In genomic region chr3:107659000-107659399, GRCm38 (mm10) we compare ENCODE assay signal across 20 mouse cellular contexts. TPM values are rescaled to one million over a fixed set of nuclear protein-coding genes. Genes with fewer than 3 reads are reported as not detected.
DNase-seq lines count a peak whose midpoint lies in the region; ATAC-seq and TF ChIP-seq lines count a peak whose summit lies in the region.
"Had no signal": no experiment of that assay in that cellular context is flagged by ENCODE, and none has a peak within 500 bp of the region (broad histone marks: within the 10 kb centered on the region; RNA-seq: fewer than 3 reads in every experiment).

No protein-coding gene starts in this region.

- H3K4me2 ChIP-seq in forebrain, embryonic 14.5 days (ENCODE audit: low read length) = no peak overlapping the region
- no peak overlapping the region for H3K4me2 ChIP-seq in forebrain, embryonic 11.5 days (ENCODE audit: low read depth, low read length, severe bottlenecking)
- H3K4me2 ChIP-seq: hindbrain, embryonic 15.5 days; limb, embryonic 15.5 days; midbrain, embryonic 13.5 days; neural tube, embryonic 12.5 days had no signal

- intact Hi-C loops in left cerebral cortex, adult 2 months (cut with DNase I) = no loop called here

- H3K27ac ChIP-seq in forebrain, embryonic 14.5 days (ENCODE audit: low read depth, low read length) = no peak overlapping the region
- no peak overlapping the region for H3K27ac ChIP-seq in forebrain, embryonic 11.5 days (ENCODE audit: low read depth, low read length)
- no peak overlapping the region for H3K27ac ChIP-seq in left cerebral cortex, adult 2 months
- H3K27ac ChIP-seq: heart, embryonic 10.5 days; hindbrain, embryonic 15.5 days; limb, embryonic 15.5 days; midbrain, embryonic 13.5 days; neural tube, embryonic 12.5 days had no signal

- no peaks in the 10 kb centered on the region for H3K9me3 ChIP-seq in forebrain, embryonic 14.5 days (replicated peaks; ENCODE audit: control insufficient read depth, low read length)
- H3K9me3 ChIP-seq in forebrain, embryonic 11.5 days (ENCODE audit: control insufficient read depth, low read length) = no peaks in the 10 kb centered on the region
- H3K9me3 ChIP-seq: heart, embryonic 10.5 days; hindbrain, embryonic 15.5 days; limb, embryonic 15.5 days; midbrain, embryonic 13.5 days; neural tube, embryonic 12.5 days had no signal

- H3K4me1 ChIP-seq in forebrain, embryonic 14.5 days (ENCODE audit: control insufficient read depth, insufficient read depth, low read length) = no peaks in the 10 kb centered on the region
- no peaks in the 10 kb centered on the region for H3K4me1 ChIP-seq in forebrain, embryonic 11.5 days (replicated peaks; ENCODE audit: control insufficient read depth, insufficient read depth, low read length)
- H3K4me1 ChIP-seq: heart, embryonic 10.5 days; hindbrain, embryonic 15.5 days; limb, embryonic 15.5 days; midbrain, embryonic 13.5 days; neural tube, embryonic 12.5 days had no signal

- DNase-seq in forebrain, embryonic 14.5 days (ENCODE audit: low spot score) = peak; percentile 17
- DNase-seq in forebrain, embryonic 11.5 days (ENCODE audit: low spot score) = no peak
- DNase-seq in left cerebral cortex, adult 2 months (ENCODE audit: extremely low spot score in 1 of 2, low spot score in 2 of 2) = no peak
- DNase-seq in left cerebral cortex, adult 18-20 months (ENCODE audit: low spot score in 2 of 2) = no peak
- peak; percentile 25 for DNase-seq in 3134 (ENCODE audit: extremely low read depth, insufficient read length, low spot score)
- peak; percentile 25 for DNase-seq in NIH3T3 (ENCODE audit: low read depth)
- no peak for DNase-seq in neural tube, embryonic 10.5 days (ENCODE audit: extremely low spot score, low spot score)
- DNase-seq in layer of hippocampus, postnatal 14 days (ENCODE audit: low spot score in 2 of 2) = no peak
- DNase-seq: heart, postnatal 14 days; lung, postnatal 36 days; thymus, adult 2 months had no signal

- ATAC-seq in forebrain, embryonic 14.5 days = no peak
- no peak for ATAC-seq in forebrain, embryonic 11.5 days (replicated peaks; ENCODE audit: low FRiP score)
- ATAC-seq: midbrain, embryonic 13.5 days had no signal

- no peaks in the 10 kb centered on the region for H3K27me3 ChIP-seq in forebrain, embryonic 14.5 days (replicated peaks; ENCODE audit: control insufficient read depth, insufficient read depth, low read length)
- H3K27me3 ChIP-seq in forebrain, embryonic 11.5 days (ENCODE audit: control insufficient read depth, insufficient read depth, low read length) = no peaks in the 10 kb centered on the region
- H3K27me3 ChIP-seq: hindbrain, embryonic 15.5 days; limb, embryonic 15.5 days; midbrain, embryonic 13.5 days; neural tube, embryonic 12.5 days had no signal

- no peak overlapping the region for H3K4me3 ChIP-seq in forebrain, embryonic 14.5 days (ENCODE audit: low read depth, low read length)
- no peak overlapping the region for H3K4me3 ChIP-seq in forebrain, embryonic 11.5 days (ENCODE audit: low read depth, low read length)
- no peak overlapping the region for H3K4me3 ChIP-seq in left cerebral cortex, adult 2 months
- H3K4me3 ChIP-seq: heart, embryonic 10.5 days; hindbrain, embryonic 15.5 days; limb, embryonic 15.5 days; midbrain, embryonic 13.5 days; neural tube, embryonic 12.5 days had no signal

- no peak overlapping the region for H3K9ac ChIP-seq in forebrain, embryonic 14.5 days (ENCODE audit: low read length)
- no peak overlapping the region for H3K9ac ChIP-seq in forebrain, embryonic 11.5 days (ENCODE audit: low read length)
- H3K9ac ChIP-seq: hindbrain, embryonic 15.5 days; limb, embryonic 15.5 days; midbrain, embryonic 13.5 days; neural tube, embryonic 12.5 days had no signal

- WGBS in forebrain, embryonic 14.5 days = 82% methylated on average over 1 of the region's 1 CpGs
- 88% methylated on average over 1 of the region's 1 CpGs for WGBS in forebrain, embryonic 11.5 days

- TF ChIP-seq CTCF in left cerebral cortex, adult 2 months (IDR thresholded peaks at IDR 0.05) = peak; percentile 51

- H3K36me3 ChIP-seq in forebrain, embryonic 14.5 days (ENCODE audit: control insufficient read depth, insufficient read depth, low read length) = peaks cover 45% of the 10 kb centered on the region
- peaks cover 9% of the 10 kb centered on the region; the same call in 1 of the 2 replicates for H3K36me3 ChIP-seq in forebrain, embryonic 11.5 days (ENCODE audit: control insufficient read depth, insufficient read depth, low read length)

RNA-seq across cellular contexts. Expression of gene Strip1, which starts 27.5 kb away (rescaled TPM):
- polyA plus RNA-seq in forebrain, embryonic 14.5 days (2014; fragmentation: Nextera tagmentation; extraction: Ambion mirVana) = 134 and 141 TPM in 2 replicates
- polyA plus RNA-seq in forebrain, embryonic 11.5 days (2014; fragmentation: Nextera tagmentation; extraction: Ambion mirVana) = 92.2 and 100 TPM in 2 replicates
- total RNA-seq in left cerebral cortex, adult 2 months (2021) = 10 to 100 TPM; 65.9 to 69.0 TPM
- 10 to 100 TPM; 63.9 to 65.4 TPM for total RNA-seq in left cerebral cortex, adult 18-20 months (2021)
- total RNA-seq in layer of hippocampus, postnatal 14 days (2021) = 10 to 100 TPM; 76.7 to 77.6 TPM

RNA-seq across cellular contexts. Expression of gene Gm10961, which starts 27.9 kb away (rescaled TPM):
- not detected in 2 replicates for polyA plus RNA-seq in forebrain, embryonic 14.5 days (2014; fragmentation: Nextera tagmentation; extraction: Ambion mirVana)
- polyA plus RNA-seq in forebrain, embryonic 11.5 days (2014; fragmentation: Nextera tagmentation; extraction: Ambion mirVana) = not detected in 2 replicates
- total RNA-seq in left cerebral cortex, adult 2 months (2021) = not detected
- total RNA-seq in left cerebral cortex, adult 18-20 months (2021) = not detected
- total RNA-seq in layer of hippocampus, postnatal 14 days (2021) = not detected
- total RNA-seq: adrenal gland, postnatal 4 days; heart, postnatal 14 days; left cerebral cortex, postnatal 10 days had no signal
- polyA plus RNA-seq: embryonic facial prominence, embryonic 11.5 days; heart, embryonic 10.5 days; hindbrain, embryonic 15.5 days; kidney, embryonic 14.5 days; limb, embryonic 15.5 days; midbrain, embryonic 13.5 days; neural tube, embryonic 12.5 days; thymus, adult 2 months had no signal

RNA-seq across cellular contexts. Expression of gene Ahcyl1, which starts 37.4 kb away (rescaled TPM):
- polyA plus RNA-seq in forebrain, embryonic 14.5 days (2014; fragmentation: Nextera tagmentation; extraction: Ambion mirVana) = 104 and 105 TPM in 2 replicates
- polyA plus RNA-seq in forebrain, embryonic 11.5 days (2014; fragmentation: Nextera tagmentation; extraction: Ambion mirVana) = 122 and 127 TPM in 2 replicates
- total RNA-seq in left cerebral cortex, adult 2 months (2021) = 100 to 1,000 TPM; 332 to 340 TPM
- total RNA-seq in left cerebral cortex, adult 18-20 months (2021) = 100 to 1,000 TPM; 305 to 328 TPM
- total RNA-seq in layer of hippocampus, postnatal 14 days (2021) = 100 to 1,000 TPM; 331 to 365 TPM

Comparison
In these comparisons a context has a peak if more than half of its experiments do, and no peak if none do; other contexts are left out.
1. DNase-seq: peak in forebrain, embryonic 14.5 days (single experiment), 3134 (single experiment) and NIH3T3 (single experiment); none in forebrain, embryonic 11.5 days (single experiment), left cerebral cortex, adult 2 months (0 of 2), left cerebral cortex, adult 18-20 months (0 of 2), neural tube, embryonic 10.5 days (single experiment) and layer of hippocampus, postnatal 14 days (0 of 2).